Mouse (Mus musculus) yolk sac, embryonic 10.5 days (tissue): ENCODE results near the gene Ces1d.

Experiments used
- DNase-seq: peaks from one replicate; pipeline ENCODE4 v3.0.0-alpha.2; 2017; ENCODE audit warnings: low spot score

Ces1d gene

GRCm38 (mm10) chr8:93140696-93141095, 56.9 kb downstream of the Ces1d start:
- peak; percentile 3 for DNase-seq

GRCm38 (mm10) chr8:93132196-93132595, 65.4 kb downstream of the Ces1d start:
- DNase-seq, result no peak

GRCm38 (mm10) chr8:93131233-93131980, 66.2 kb downstream of the Ces1d start, which contains the start of gene Ces1c:
Gene Ces1c (minus strand): TSS chr8:93131283.
- DNase-seq, result no peak

GRCm38 (mm10) chr8:93126476-93126875, 71.2 kb downstream of the Ces1d start:
- no peak for DNase-seq

- DNase-seq, result no peak
Measured at GRCm38 (mm10) chr8:93122005-93122404, 75.6 kb downstream of the Ces1d start.
